Mouse (Mus musculus) T-helper 2 cell (primary cell): ENCODE measurements around the gene Cebpz.

Experiments
- in situ Hi-C: fragments of 300-600 bp; cut with MboI, MseI; formaldehyde crosslinking; loops from one replicate; pipeline ENCODE4 v1.15.1; 2025; ENCODE audit warnings: high pct_unique_total_duplicates

The Cebpz gene

DNA sequence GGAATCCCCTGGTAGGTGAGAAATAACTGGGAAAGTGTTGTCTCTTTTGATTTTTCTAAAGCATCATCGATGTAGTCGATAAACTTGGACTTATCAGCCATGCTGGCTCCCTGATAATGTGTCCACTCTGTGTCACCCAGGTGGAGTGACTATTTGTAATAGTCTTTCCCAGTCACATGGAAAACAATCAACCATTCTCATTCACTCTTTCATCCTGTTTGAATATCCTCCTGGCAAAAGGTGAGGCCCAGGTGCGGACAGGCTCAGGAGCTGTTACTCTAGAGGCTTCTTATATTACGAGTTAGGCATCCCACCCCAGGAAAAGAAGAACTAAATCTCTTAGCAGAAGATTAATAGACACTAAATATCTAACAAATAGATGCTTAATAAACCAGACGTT is 30.0 kb downstream of the Cebpz start, which contains the start of gene Sult6b1:
Gene Sult6b1, minus strand, starts transcription at position 101 of the 400 bp plus-strand sequence.
- in situ Hi-C loops: loop anchor here (25.0 kb wide), 1 partner anchor 1280 kb away; no protein-coding TSS in a partner anchor

DNA sequence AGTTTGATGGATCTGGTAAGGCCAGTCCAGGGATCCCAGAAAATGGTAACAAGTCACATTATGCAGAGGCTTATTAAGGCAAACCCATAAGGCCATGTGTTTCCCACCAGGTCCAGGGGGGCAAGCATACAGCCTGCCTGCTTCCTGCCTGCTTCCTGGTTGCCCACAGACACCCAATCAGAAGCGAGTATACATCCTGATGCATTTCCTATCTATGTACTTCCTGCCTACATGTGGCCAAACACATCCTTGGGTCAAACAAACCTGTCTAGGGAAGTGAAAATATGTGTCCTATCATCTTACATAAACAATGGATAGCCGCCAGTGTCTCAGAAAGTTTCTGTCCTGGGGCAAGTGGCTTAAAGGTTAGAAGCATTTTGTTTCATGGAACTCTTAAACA is 33.7 kb downstream of the Cebpz start:
- in situ Hi-C loops: loop anchor here (25.0 kb wide), 1 partner anchor 1284 kb away; no protein-coding TSS in a partner anchor

DNA sequence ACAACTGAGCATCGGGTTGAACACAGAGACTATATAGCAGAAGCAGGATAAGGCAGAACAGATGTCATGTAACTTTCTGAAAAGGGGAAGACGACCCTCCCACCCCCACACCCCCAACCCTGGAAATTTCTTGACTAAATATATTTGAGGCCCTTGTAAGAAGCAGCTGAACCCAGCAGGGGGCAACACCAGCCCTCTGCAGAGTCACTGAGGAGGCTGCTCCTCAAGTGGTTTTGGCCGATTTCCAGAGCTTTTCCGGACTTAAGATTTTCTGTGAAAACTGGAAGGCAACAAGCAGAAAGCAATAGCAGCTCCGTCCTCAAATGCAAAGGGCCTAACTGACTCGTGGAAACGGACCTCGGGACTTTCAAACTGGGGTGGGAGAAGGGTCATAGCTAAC is 41.5 kb downstream of the Cebpz start:
- in situ Hi-C loops: loop anchor here (10.0 kb wide), 1 partner anchor 569 kb away; no protein-coding TSS in a partner anchor

DNA sequence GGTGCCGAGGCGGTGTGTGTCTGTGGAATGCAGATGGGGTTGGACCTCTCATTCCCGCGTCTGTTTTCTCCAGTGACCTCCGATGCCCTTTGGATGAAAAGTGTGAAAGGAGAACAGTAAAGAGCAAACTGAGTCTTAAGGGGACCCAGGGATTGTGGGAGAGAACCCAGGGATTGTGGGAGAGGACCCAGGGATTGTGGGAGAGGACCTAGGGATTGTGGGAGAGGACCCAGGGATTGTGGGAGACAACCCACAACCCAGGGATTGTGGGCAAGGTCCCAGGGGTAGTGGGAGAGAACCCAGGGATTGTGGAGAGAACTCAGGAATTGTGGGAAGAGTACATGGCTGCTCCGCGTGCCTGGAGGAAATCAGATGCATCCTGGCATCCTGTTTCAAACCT is 41.9 kb downstream of the Cebpz start:
- in situ Hi-C loops: loop anchor here (10.0 kb wide), 1 partner anchor 570 kb away; no protein-coding TSS in a partner anchor

DNA sequence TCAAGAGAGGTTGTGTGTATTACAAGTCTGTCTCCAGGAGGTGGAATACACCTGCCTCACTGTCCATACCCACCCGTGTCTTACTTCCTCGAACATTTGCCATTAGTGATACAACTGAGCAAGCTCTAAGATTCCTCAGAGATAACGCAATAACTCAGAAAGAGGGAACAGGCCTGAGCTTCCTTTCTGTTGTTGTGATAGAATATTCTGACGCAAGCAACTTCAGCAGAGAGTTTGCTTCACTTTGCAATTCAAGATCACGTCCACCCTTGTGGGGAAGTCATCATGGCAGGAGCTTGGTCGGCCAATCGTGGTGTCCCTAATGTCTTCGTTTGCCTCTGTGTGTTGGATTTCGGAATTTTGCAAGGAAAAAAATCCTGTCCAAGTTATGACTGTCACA is 45.8 kb downstream of the Cebpz start:
- in situ Hi-C loops: loop anchor here (10.0 kb wide), 1 partner anchor 574 kb away; no protein-coding TSS in a partner anchor

DNA sequence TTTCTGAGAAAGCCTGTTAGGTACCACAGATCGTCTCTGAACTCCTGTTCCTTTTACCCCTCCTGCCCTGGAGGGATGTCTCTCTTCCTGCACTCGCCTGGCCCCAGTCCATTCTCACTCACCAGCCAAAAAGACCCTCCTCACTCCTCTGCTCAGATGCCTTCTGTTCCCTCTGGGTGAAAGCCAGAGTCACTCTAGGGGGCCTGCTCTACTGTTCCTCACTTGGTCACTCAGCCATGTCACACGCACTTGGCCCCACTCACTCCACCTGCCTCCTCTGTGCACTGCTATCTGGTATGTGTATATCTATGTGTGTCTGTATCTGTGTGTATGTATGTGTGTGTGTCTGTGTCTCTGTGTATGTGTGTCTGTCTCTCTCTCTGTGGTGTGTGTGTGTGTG is 47.7 kb downstream of the Cebpz start:
- in situ Hi-C loops: no loop called here

DNA sequence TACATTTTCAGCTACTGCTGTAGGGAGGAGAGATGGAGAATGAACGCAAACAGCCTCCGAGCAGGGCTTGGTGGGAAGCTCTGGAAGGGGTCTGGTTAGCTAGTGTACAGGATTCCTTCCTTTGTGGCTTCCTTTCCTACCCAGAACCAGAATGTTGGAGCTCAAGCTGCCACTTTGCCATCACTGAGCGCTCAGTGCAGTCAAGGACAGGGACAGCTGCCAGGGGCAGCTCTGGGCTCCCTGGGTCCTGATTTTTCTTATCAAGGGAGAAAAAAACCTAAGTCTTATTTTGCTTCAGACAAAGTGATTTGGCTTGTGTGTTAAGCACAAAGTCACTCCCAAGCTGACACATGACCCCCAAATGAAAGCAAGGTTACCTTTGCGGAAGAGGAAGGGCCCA is 48.3 kb downstream of the Cebpz start:
- in situ Hi-C loops: no loop called here

DNA sequence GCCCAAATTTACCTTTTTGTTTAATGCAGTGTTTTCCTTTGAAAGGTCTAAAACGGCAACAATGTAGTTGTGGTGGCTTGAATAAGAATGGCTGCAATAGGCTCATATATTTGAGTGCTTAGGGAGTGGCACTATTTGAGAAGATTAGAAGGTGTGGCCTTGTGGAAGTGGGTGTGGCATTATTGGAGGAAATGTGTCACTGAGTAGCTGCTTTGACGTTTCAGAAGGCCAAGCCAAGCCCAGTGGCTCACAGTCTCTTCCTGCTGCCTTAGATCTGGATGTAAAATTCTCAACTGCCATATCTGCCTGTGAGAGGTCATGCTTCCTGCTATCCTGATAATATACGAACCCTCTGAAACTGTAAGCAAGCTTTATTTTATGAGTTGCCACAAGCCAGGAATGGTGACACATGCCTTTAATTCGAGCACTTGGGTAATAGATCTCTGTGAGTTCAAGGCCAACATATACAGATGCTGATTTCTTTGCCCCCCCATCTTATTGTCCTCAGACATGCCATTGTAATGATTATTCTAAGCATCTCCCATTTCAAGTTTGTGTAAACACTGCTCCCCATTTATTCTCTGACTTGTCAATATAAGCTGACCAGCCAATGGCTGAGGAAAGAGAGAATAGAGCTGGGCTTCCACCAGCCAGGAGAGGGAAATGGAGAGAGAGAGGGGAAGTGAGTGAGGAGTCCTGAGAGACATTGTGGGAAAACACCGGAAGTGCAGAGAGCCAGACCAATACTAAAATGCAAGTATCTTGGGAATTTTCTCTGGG is 51.4 kb downstream of the Cebpz start:
- in situ Hi-C loops: no loop called here

DNA sequence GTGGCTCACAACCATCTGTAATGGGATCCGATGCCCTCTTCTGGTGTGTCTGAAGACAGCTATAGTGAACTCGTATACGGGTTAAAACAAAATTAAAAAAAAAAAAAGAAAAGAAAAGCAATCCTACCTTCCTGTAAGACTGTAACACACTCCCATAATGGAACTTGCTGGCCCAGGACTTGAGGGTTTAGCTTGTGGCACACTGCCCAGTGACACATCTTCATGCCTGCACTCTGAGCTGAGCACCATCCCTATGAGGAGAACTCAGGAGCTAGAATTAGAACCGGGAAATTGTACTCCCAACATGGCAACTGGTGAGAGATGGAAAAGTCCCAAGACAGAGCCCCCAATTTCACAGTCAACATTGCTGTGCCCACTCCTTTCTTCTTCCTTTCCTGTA is 53.6 kb downstream of the Cebpz start:
- in situ Hi-C loops: no loop called here

DNA sequence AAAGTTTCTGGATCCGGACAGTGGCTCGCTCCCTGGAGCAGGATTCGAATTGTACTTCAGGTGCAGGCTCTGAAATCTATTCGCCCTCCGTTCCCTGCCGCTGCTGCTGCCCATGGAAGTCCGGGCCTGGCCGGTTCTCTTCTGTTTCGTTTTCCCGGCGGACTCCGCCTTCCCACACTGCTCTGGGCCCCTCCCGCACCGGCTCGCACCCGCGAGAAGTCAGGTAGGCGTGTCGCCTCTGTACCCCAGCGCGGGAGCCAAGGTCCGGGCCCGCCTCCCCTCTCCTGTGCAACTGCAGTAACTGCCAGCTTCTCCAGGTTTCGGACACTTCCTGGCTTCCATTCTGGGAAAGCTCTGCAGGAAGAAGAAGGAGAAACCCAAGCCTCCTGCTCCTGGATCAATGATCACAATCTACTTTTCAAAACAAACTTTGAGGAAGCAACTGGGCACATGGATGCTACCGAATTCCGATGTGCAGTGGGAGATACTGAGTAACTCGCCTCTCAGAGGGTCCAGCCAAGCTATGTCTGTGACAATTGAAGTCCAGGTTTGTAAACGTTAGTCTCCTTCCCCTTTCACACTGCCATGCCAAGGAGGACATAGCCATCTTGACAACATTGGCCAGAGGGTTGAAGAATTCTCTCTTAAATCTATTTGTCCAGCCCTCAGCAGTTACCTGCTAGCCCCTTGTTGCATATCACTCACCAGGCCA is 54.3 kb downstream of the Cebpz start, which contains the start of gene Eif2ak2:
Gene Eif2ak2, minus strand, starts transcription at position 173 of the 712 bp plus-strand sequence.
- in situ Hi-C loops: no loop called here

DNA sequence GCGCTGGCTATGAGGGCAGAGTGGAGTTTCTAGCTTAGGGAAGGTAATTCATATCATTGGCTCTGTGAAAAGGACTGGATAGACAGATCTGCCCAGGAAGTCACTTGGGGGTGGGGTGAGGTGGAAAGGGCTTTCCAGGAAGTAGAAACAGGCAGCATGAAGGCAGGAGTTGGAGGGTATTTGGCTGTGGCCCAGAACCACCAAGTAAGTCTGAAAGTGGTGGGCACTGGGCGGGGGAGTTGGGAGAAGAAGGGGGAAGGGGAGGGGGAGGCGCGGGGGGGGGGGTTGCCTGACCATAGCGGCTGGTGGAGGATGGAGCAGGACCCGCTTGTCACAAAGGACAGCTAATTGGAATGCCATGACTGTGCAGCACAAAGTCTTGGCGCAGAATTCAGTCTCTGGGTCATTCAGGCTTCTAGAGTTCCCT is 55.0 kb downstream of the Cebpz start:
- in situ Hi-C loops: no loop called here

DNA sequence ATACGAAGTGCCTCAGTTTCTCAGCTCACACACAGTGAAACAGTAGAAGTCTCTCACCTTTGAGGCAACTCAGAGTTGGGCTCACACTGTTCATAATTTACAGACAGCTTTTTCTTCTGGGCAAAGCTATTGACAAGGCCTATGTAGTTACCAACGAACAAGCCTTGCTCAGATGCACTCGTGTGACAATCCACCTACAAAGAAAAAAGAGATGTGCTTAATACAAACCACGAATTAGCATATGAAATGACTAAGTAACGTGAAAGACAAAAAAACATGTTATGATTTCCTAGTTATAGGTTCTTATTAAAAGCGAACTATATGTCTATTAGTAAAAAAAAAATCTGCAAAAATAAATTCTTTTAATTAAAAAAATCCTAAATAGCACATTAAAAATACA is 63.0 kb downstream of the Cebpz start:
- in situ Hi-C loops: no loop called here
